Mouse (Mus musculus): ENCODE data around the gene Malrd1.

- TF ChIP-seq CTCF (IDR thresholded peaks at IDR 0.05; ENCODE audit: borderline replicate concordance, control insufficient read depth, extremely low read depth, insufficient read depth, low read length, poor library complexity) (no peak), POLR2A (IDR thresholded peaks at IDR 0.05; ENCODE audit: control insufficient read depth, extremely low read depth, insufficient read depth, low read length, poor library complexity) (no peak)
Observed at GRCm38 (mm10) chr2:15932340-15932739, 406.1 kb downstream of the Malrd1 start.
